Mouse (Mus musculus): ENCODE measurements around the gene Tnfrsf4.

The Tnfrsf4 gene

GRCm38 (mm10) chr4:156013637-156014036 is at the start of gene Tnfrsf4:
Gene Tnfrsf4 (plus strand): TSS chr4:156013843.
- no peak for DNase-seq (ENCODE audit: low read depth, low spot score)

DNA sequence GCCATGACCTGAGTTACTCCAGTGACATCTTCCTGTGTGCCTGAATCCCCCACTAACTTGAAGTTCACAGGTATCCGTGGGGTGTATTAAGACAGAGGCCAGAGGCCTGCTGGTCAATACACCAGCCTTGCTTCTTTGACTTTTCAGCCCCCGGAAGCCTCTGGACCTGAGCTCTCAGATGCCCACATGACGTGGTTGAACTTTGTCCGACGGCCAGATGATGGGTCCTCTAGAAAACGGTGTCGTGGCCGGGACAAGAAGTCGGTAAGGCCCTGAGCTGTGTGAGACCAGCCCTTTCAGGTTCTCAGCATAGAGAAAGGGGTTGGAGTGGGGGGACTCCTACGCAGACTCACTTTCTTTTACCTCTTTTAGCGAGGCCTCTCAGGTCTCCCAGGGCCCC is 49.2 kb upstream of the Tnfrsf4 start:
- no peak for DNase-seq (ENCODE audit: low read depth, low spot score)

DNA sequence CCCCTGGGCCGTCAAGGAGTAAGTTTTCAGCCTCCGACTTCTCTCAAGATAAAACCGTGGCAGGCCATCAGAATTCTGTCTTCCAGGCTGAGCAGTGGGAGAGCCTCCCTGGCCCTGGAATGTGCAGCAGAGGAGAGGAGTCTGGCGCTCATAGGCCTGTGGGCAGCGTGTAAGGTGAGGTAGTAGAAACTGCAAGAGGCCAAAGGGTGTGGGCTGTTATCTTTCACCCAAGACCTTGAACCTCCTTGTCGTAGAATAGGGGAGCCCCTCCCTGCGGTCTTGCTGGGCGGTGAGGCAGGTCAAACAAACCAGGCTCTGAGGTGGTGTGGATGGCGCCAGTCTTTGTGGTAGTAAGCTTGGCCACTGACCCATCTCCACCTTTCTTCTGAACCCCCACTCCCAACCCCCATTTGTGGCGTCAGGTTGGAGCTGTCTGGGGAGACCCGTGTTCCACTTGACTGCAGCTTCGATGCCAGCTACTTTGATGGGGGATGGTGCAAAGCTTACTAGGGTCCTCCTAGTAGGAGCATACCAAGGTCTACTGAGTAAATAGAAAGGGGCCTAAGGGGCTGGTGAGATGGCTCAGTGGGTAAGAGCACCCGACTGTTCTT is 44.5 kb upstream of the Tnfrsf4 start:
- DNase-seq (ENCODE audit: low read depth, low spot score): peak; percentile 24

- no peak for DNase-seq (ENCODE audit: low read depth, low spot score)
Observed at GRCm38 (mm10) chr4:155970286-155970685, 43.4 kb upstream of the Tnfrsf4 start.

- no peak for DNase-seq (ENCODE audit: low read depth, low spot score)
Observed at GRCm38 (mm10) chr4:155972651-155973050, 41.0 kb upstream of the Tnfrsf4 start.

DNA sequence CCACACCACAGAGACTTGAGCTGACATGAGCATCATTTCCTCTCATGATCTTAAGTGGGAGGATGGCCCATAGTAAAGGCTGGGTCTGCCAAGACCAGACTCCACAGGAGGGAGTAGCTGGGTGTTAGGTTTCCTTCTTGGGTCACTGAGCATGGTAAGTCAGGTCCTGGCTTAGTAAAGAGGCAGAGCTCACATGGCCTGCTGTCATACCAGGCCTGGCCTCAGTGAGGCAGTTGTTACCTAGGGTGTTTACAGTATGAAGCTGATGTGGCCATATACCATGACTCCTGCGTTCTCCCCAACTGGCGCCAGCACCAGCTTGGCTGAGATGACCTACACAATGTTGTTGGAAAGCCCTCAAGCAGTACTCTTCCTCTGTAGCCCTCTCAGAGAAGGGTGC is 40.4 kb upstream of the Tnfrsf4 start:
- no peak for DNase-seq (ENCODE audit: low read depth, low spot score)

GRCm38 (mm10) chr4:155981436-155982082 is 32.1 kb upstream of the Tnfrsf4 start:
- no peak for DNase-seq (ENCODE audit: low read depth, low spot score)

GRCm38 (mm10) chr4:155983788-155984187 is 29.9 kb upstream of the Tnfrsf4 start:
- peak; percentile 76 for DNase-seq (ENCODE audit: low read depth, low spot score)

- DNase-seq (ENCODE audit: low read depth, low spot score): peak; percentile 51
Observed at GRCm38 (mm10) chr4:155991211-155991907, 22.3 kb upstream of the Tnfrsf4 start.

GRCm38 (mm10) chr4:155991908-155992230 is 21.8 kb upstream of the Tnfrsf4 start:
- DNase-seq (ENCODE audit: low read depth, low spot score): no peak

GRCm38 (mm10) chr4:155992241-155992905 is 21.3 kb upstream of the Tnfrsf4 start, which contains the start of the genes B3galt6 and Sdf4:
Gene B3galt6 (minus strand): TSS chr4:155992649.
Gene Sdf4 (plus strand): TSS chr4:155992872.
- DNase-seq (ENCODE audit: low read depth, low spot score): peak; percentile 80

DNA sequence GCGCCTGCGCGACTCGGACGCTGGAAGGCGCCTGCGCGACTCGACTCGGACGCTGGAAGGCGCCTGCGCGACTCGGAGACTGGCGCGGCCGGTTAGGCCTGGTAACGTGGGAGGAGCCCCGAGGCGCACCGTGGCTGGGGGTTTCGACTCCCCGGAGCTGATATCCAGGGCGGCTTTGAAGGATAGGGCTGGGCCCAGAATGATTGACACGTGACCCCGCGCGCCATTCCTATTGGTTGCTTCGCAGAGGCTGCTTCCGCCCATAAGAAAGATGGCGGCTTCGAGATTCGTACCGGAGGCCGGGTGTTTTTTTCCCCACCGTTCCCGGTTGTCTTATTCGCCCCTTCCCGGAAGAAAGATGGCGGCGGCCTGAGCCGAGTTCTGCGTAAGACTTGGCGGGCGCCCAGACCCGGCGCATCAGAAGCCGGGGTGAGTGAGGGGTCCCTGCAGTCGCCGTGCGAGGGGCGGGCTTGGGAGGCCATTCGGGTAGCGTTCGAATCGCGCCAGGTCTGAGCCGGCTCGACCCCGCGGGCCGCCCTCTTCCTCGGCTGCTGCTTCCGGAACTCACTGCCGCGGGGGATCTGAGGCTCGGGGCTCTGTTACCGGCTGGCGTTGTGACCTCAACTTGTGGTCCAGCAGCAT is 20.6 kb upstream of the Tnfrsf4 start:
- peak; percentile 95 for DNase-seq (ENCODE audit: low read depth, low spot score)

GRCm38 (mm10) chr4:155993606-155994005 is 20.0 kb upstream of the Tnfrsf4 start:
- no peak for DNase-seq (ENCODE audit: low read depth, low spot score)

DNA sequence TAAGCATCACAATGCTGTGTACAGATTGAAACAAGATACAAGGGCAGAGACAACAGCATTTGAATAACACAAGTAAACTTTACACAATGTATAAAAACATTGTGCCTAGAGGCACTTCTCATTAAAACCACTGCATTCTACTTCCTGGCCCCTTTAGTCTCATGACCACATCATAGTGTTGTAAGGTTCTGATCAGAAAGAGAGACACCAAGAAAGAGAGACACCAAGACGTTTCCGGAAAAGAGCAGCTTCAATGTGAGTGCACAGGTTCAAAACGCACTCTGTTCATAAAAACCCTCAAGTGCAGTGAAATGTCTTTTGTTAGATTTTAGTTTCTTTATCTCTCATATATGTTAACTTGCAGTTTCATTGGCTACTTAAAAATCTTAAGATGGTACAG is 9.5 kb upstream of the Tnfrsf4 start:
- DNase-seq (ENCODE audit: low read depth, low spot score): no peak

GRCm38 (mm10) chr4:156008369-156008768 is 5.3 kb upstream of the Tnfrsf4 start:
- DNase-seq (ENCODE audit: low read depth, low spot score): no peak

DNA sequence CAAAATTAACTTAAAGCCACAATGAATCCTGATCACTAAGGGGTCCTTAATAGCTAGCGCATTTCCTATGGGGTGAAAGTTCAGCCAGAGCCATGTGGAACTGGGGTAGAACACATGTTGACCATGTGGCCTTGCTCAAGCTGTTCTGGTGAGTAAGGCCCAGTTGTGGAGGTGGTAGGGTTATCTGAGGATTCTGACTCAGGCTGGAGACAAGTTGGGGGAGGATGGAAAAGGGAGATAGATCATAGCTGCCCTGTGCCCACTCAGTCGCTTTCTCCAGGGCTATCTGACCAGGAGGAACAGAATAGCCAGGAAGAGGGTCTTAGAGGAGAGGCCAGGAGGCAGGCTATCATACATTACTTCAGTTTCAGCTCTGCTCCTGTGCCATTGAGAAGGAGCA is 793 bp downstream of the Tnfrsf4 start:
- DNase-seq (ENCODE audit: low read depth, low spot score): no peak

DNA sequence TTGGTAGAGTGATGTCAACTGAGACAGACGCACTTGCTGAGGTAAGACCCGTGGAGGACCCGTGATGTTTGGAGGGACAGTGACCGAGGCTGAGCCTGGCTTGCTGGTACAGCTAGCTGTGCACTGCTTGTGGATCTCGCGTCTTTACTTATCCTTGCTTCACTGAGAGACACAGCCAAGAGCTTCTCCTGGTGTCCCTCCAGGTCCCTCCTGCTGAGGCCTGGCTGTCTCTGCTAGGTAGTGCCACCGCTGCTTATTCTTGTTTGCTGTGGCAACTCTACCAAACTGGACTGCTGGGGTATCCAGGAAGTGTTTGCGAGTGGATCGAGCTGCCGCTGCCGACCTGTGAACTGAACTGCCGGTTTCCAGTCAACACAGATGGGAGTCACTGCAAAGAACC is 6.1 kb downstream of the Tnfrsf4 start:
- DNase-seq (ENCODE audit: low read depth, low spot score): no peak

GRCm38 (mm10) chr4:156021381-156021780 is 7.7 kb downstream of the Tnfrsf4 start:
- DNase-seq (ENCODE audit: low read depth, low spot score): no peak

- no peak for DNase-seq (ENCODE audit: low read depth, low spot score)
Observed at GRCm38 (mm10) chr4:156021942-156022419, 8.3 kb downstream of the Tnfrsf4 start.

- DNase-seq (ENCODE audit: low read depth, low spot score): no peak
Observed at GRCm38 (mm10) chr4:156023520-156023919, 9.9 kb downstream of the Tnfrsf4 start.

DNA sequence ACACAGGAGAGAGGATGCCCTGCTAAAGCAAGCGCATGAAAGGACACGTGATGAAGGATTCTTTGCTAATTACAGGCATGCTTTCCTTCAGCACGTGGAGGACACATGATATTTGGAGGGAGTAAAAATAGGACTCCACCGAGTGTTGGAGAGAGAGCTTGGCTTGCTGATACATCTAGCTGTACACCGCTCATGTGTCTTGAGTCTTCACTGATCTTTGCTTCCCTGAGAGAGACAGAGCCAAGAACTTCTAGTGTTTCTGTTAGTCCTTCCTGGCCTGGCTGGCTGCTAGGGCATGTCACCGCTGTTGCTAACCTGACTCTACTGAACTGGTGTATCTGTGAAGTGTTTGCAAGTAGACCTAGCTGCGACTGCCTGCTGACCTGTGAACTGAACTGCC is 10.5 kb downstream of the Tnfrsf4 start:
- DNase-seq (ENCODE audit: low read depth, low spot score): no peak

GRCm38 (mm10) chr4:156026013-156026412 is 12.4 kb downstream of the Tnfrsf4 start, which contains the start of gene Tnfrsf18:
Gene Tnfrsf18 (plus strand): TSS chr4:156026164.
- no peak for DNase-seq (ENCODE audit: low read depth, low spot score)
